Mouse (Mus musculus): ENCODE measurements around the gene Rnf111. TPM values are rescaled to one million over a fixed set of nuclear protein-coding genes. Genes with fewer than 3 reads are reported as not detected.
A peak's percentile ranks its signal among the peaks of the same experiment; 100 is the strongest.
"Not testable (repeated sequence)": the region's sequence is repeated elsewhere in the genome, so short reads cannot be mapped to it uniquely, and the experiment has no call there.

Gene Rnf111
- polyA plus RNA-seq, 1 experiment = 27.3 TPM

DNA sequence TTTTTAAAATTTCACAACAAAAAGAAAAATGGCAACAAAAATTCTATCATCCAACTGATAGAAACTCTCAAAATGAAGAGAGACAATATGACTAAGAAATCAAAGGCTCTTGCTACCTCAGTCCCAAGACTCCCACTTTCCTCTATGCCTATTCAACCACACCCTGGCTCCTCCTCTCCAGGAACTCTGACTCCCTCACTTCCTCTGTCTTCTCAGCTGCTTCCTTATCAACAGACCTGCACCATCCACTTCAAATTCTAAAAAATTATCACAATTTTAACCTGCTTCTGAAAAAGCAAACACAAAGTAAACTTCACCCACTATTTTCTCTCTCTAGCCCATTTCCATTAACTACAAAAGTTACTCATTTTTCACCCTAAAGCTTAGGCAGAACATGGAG is 6.5 kb downstream of the Rnf111 start:
- no peak for DNase-seq (ENCODE audit: low spot score)

DNA sequence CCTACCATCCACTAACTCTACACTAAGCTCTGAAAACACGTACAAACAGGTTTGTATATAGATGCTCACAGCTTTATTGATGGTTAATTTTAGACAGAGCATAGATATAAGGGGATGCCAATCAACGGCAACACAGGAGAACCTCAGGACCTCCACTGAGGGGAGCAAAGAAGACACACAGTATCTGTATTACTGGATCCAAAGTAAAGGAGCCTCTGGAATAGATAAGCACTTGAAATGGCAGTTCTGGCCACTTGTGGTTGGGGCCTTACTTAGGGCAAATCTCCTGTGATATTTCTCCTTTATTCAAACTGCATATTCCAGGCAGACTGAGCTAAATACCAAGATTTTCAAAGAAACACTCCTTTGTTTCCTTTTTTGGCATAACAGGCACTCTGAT is 10.5 kb downstream of the Rnf111 start:
- DNase-seq (ENCODE audit: low spot score) = no peak

- no peak for DNase-seq (ENCODE audit: low spot score)
These were observed 12.3 kb downstream of the Rnf111 start for GRCm38 (mm10) chr9:70491176-70491575.

DNA sequence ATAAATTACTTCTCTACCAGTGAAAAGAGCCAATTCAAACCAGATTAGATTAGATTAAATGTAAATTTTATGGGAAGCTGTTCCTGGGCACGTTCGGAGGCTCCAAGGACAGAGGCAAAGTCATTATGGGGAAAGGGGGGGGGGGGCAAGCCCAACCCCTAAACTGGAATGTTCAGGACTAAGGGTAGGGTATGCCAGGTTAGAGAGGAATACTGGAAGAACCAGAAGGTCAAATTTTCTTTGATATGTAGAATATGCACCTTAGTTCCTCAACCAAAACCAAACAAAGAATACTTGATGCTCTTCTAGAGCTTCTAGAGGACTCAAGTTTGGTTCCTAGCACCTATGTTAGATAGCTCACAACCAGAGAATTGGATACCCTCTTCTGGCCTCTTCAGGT is 16.1 kb downstream of the Rnf111 start:
- no peak for DNase-seq (ENCODE audit: low spot score)

GRCm38 (mm10) chr9:70485840-70486239 is 17.7 kb downstream of the Rnf111 start:
- DNase-seq (ENCODE audit: low spot score) = no peak

GRCm38 (mm10) chr9:70483495-70483894 is 20.0 kb downstream of the Rnf111 start:
- DNase-seq (ENCODE audit: low spot score) = no peak

DNA sequence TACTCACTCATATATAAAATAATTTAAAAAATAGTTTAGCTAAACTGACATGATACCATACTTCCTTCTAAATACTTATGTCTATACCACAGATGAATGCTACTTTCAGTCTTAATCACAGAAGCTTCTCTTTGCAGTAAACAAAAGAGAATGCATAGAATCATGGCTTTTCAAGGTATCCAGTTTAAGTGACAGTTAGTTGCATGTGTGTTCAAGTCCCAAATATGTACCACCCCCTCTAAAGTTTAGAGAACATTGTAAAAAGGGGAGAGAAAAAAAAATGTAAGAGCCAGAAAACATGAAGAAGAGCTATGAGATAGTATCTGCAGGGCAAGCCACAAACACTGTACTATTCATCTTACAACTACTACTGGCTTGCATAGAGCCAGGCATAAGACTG is 21.7 kb downstream of the Rnf111 start:
- DNase-seq (ENCODE audit: low spot score) = no peak

- DNase-seq (ENCODE audit: low spot score) = no peak
These were observed 26.3 kb downstream of the Rnf111 start for GRCm38 (mm10) chr9:70477229-70477628.

DNA sequence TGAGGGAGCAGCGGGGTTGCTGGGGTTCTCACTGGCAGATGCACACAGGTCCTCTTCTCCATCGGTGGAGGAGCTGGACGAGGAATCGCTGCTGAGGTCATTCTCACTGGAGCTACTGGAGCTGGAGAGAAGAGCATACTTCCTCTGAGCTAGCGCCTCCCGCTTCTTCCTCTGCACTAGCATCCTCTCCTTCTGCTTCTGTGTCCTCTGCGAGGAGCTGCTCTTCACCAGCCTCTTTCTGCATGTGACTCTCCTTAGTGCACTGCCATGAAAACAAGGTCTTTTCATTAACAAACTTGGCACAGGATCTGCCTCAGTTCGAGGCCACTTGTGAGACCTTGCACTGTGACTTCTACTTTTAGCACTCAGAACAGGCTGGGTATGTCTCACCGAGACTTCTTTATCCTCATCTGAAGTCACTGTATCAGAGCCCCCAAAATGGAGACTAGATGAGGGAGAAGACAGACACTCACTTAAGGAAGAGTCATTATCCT is 27.7 kb downstream of the Rnf111 start:
- no peak for DNase-seq (ENCODE audit: low spot score)

- DNase-seq (ENCODE audit: low spot score) = no peak
These were observed 30.1 kb downstream of the Rnf111 start for GRCm38 (mm10) chr9:70473400-70473799.

DNA sequence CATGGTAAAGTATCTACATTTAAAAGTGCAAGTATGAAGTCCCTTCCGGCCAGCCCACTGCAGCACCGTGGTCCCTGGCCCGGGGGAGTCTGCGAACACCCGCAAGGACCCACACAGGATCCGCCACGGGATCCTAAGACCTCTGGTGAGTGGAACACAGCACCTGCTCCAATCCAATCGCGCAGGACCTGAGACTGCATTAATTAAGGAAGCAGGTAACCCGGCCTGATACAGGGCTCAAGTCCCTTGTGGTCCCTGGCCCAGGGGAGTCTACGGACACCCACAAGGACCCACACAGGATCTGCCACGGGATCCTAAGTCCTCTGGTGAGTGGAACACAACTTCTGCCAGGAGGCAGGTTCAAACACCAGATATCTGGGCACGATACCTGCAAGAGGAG is 40.4 kb downstream of the Rnf111 start:
- DNase-seq (ENCODE audit: low spot score) = not testable (repeated sequence)

- no peak for DNase-seq (ENCODE audit: low spot score)
These were observed 51.2 kb downstream of the Rnf111 start for GRCm38 (mm10) chr9:70452371-70452770.

DNA sequence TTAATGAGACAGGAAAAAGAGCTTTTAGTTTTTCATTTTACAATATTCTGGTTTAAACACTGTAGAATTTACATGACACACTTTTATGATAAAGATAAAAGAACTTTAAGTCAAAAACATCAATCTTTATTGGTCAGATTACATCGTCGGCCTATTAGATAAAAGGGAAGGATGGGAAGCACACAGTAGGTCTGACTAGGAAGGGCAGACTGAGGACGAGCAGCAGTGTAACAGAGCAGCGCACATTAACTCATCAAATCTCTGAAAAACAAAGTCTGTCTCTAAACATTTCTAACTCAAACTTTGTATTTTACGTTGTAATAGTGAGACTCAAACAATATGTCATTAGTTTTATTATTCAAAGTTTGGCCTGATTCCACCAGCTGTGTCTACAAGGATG is 54.5 kb downstream of the Rnf111 start:
- no peak for DNase-seq (ENCODE audit: low spot score)

GRCm38 (mm10) chr9:70439959-70440358 is 63.6 kb downstream of the Rnf111 start:
- no peak for DNase-seq (ENCODE audit: low spot score)

- no peak for DNase-seq (ENCODE audit: low spot score)
These were observed 80.9 kb downstream of the Rnf111 start for GRCm38 (mm10) chr9:70422661-70423060.

DNA sequence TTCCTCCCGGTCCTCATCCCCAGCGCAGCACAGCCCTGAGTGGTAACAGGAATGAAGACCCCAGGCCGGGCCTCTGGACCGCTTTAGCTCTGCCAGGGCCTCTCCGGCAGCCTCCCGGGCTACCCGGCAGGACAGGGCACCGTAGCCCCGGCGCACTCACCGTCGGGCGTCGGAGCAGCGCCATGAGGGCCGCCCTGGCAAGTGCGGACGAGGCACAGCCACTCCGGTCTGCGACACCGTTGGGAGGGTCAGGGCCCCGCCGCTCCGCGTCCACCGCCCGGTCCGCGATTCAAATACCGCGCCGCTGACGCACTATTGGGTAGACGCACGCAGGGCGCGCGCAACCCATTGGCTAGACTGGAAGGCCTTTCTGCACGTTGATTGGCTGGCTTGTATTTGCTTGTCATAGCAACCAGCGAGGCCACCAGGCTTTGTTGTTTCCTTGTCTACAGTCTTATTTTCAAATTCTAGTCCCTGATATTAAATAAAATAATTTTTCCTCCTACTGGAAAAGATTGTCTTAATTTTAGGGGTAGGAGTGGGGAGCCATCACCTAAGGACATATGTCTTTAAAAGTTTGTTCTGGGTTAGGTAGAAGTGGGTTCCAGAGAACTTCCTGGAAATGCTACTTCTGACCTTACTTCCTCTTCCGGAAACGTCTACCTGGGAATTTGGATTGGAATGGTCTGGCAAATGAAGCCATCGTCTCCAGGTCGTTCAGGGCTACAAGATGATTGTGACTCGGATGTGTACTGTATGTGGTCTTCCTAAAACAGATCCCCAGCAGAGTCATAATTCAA is 82.1 kb downstream of the Rnf111 start, which contains the start of gene Ccnb2:
Gene Ccnb2, minus strand, starts transcription at position 291 of the 800 bp plus-strand sequence.
- peak; percentile 62 for DNase-seq (ENCODE audit: low spot score)

DNA sequence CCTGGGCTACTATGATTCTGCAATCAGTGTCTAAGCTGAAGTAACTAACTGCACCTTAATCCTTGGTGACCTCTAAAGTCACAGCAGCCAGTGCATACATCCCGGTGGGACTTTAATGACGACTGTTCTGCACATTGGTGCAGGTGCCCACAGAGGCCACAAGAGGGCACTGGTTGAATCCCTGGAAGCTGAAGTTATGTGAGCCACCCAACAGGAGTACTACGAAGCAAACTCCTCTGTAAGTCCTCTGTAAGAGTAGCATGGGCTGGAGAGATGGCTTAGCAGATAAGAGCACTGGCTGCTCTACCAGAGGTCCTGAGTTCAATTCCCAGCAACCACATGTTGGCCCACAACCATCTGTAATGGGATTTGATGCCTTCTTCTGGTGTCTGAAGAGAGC is 87.1 kb downstream of the Rnf111 start:
- no peak for DNase-seq (ENCODE audit: low spot score)

GRCm38 (mm10) chr9:70413038-70413437 is 90.5 kb downstream of the Rnf111 start:
- no peak for DNase-seq (ENCODE audit: low spot score)

GRCm38 (mm10) chr9:70410668-70411067 is 92.9 kb downstream of the Rnf111 start:
- no peak for DNase-seq (ENCODE audit: low spot score)

DNA sequence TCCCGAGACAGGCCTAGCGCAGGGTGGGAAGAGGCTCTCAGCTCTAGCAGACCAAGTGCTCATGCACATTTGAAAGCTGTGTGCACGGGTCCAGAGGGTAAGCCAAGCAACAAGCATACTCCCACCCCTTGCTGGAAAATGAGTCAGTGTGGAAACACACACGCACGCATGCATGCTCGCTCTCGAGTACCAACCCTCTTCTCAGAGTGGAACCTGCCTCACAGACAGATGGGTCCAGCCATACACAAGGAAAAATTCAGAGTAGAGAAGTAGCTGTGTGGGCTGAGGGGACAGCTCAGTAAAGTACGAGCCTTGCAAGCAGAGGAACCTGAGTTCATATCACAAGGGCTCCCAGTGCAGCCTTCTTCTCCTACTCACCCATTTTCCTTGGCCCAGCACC is 93.8 kb downstream of the Rnf111 start:
- DNase-seq (ENCODE audit: low spot score) = no peak

DNA sequence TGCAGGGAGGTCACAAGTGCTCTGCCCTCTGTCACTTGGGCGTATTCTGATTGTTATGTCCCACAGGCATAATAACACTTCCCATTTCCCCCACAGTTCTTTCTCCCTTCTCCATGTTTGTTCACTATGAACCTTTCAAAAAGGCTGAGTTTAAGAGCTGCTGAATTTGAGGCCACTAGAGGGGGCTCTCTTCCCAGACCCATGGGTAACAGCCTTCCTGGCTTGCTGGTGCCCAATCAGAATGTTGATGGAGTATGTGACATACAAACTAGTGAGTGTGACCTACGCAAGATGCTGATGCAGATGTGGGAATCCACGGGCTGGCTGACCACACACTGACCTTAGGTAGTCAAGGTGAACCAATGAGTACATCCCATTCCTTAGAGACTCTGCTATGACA is 94.7 kb downstream of the Rnf111 start:
- no peak for DNase-seq (ENCODE audit: low spot score)

GRCm38 (mm10) chr9:70406596-70406995 is 96.9 kb downstream of the Rnf111 start:
- DNase-seq (ENCODE audit: low spot score) = no peak

DNA sequence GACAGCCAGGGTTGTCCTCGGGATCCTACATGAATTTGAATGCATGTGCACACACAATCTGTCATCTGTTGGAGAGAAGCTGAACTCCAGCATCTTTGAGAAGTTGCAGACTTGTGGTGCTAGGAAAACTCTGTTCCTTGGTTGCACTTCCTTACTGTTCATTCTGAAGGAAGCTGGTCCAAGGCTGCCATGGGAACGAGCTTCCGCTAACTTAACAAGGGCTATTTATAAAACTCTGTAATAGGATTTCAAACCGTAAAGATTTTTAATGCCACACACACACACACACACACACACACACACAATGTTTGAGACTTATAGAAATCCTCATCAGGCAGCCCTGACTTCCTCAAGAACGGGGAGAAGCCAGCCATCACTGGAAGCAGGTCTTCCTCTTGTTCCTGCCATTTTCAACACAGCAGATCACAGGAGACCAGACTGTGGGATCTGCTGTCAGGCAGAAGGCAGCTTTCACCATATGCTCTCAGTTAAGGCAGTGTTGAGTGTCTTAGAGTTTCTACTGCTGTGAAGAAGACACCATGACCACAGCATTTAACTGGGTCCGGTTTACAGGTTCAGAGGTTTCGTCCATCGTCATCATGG is 101.5 kb downstream of the Rnf111 start:
- no peak for DNase-seq (ENCODE audit: low spot score)

Measured in urinary bladder, adult 2 months (tissue).